In the genomic region with DNA sequence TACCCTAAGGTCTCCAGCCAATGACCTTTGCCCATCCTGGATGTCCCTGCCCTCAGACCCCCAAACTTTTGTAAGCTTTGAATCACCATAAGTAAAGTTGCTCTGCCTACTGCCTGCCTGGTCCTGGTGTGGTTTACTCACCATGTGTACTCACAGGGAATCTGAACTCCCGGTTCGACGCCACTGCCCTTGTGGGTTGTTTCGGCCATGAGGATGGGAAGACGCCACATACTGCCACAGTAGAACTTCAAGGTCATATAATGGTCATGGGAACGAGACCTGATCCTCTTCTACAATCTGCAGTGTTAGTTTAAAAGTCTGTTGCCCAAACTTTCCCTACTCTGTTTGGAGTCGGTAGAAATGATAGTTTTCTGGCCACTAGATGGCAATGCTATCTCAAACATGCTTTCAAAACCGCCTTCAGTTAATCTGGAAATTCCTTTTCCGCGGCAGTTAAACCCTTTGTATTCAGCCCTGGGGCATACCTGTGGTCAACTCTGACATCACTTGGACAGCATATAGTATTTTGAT, we compare ENCODE assay signal across 8 mouse cellular contexts. TPM values are rescaled to one million over a fixed set of nuclear protein-coding genes. Genes with fewer than 3 reads are reported as not detected.
DNase-seq lines count a peak whose midpoint lies in the region; ATAC-seq lines count a peak whose summit lies in the region.

No protein-coding gene starts in this region.

- H3K9me3 ChIP-seq in forebrain, embryonic 10.5 days = no peaks in the 10 kb centered on the region
- H3K9me3 ChIP-seq in midbrain, embryonic 12.5 days = no peaks in the 10 kb centered on the region

- peak; percentile 4 to 33 for DNase-seq in layer of hippocampus, postnatal 14 days (ENCODE audit: low spot score in 2 of 2)
- no peak for DNase-seq in layer of hippocampus, postnatal 36 days
- DNase-seq in WW6 (ENCODE audit: low read depth, low spot score) = peak; percentile 4
- peak; percentile 17 for DNase-seq in forebrain, embryonic 10.5 days (ENCODE audit: extremely low spot score, low spot score)
- DNase-seq in kidney, adult 11 months = peak; percentile 36
- DNase-seq in B cell, adult 2 months = no peak

- 51% methylated on average over 10 of the region's 10 CpGs for WGBS in forebrain, embryonic 10.5 days
- WGBS in midbrain, embryonic 12.5 days = 47% methylated on average over 10 of the region's 10 CpGs

- ATAC-seq in midbrain, embryonic 12.5 days (ENCODE audit: low FRiP score, low read depth) = 0 out of 2 replicates have a peak, but pooled peaks have one; percentile 49
- no peak for ATAC-seq in inflammation-experienced regulatory T-cells, adult 6 months

- no peaks in the 10 kb centered on the region for H3K27me3 ChIP-seq in forebrain, embryonic 10.5 days (ENCODE audit: poor library complexity, severe bottlenecking)
- H3K27me3 ChIP-seq in midbrain, embryonic 12.5 days = no peaks in the 10 kb centered on the region

- no peaks in the 10 kb centered on the region for H3K4me1 ChIP-seq in forebrain, embryonic 10.5 days
- no peaks in the 10 kb centered on the region for H3K4me1 ChIP-seq in midbrain, embryonic 12.5 days

- H3K4me3 ChIP-seq in forebrain, embryonic 10.5 days = no peak overlapping the region
- no peak overlapping the region for H3K4me3 ChIP-seq in midbrain, embryonic 12.5 days

- no peak overlapping the region for H3K27ac ChIP-seq in forebrain, embryonic 10.5 days
- H3K27ac ChIP-seq in midbrain, embryonic 12.5 days (replicated peaks) = no peak overlapping the region

- no peak overlapping the region for H3K9ac ChIP-seq in midbrain, embryonic 12.5 days (replicated peaks)

- H3K4me2 ChIP-seq in midbrain, embryonic 12.5 days (replicated peaks) = no peak overlapping the region

- no peaks in the 10 kb centered on the region for H3K36me3 ChIP-seq in forebrain, embryonic 10.5 days (replicated peaks)
- no peaks in the 10 kb centered on the region for H3K36me3 ChIP-seq in midbrain, embryonic 12.5 days

RNA-seq across cellular contexts. Expression of a gene that starts 2.1 kb away (rescaled TPM):
- total RNA-seq in layer of hippocampus, postnatal 14 days (2021) = not detected
- total RNA-seq in layer of hippocampus, postnatal 36 days (2021) = not detected
- polyA plus RNA-seq in forebrain, embryonic 10.5 days (2016; fragmentation: Nextera tagmentation; extraction: Ambion mirVana) = not detected in 2 replicates
- not detected in 2 replicates for polyA plus RNA-seq in midbrain, embryonic 12.5 days (2016; fragmentation: Nextera tagmentation; extraction: Ambion mirVana)
- not detected for polyA plus RNA-seq in inflammation-experienced regulatory T-cells, adult 6 months (2017; shearing (Covaris generic))

RNA-seq across cellular contexts. Expression of a gene that starts 35.5 kb away (rescaled TPM):
- not detected for total RNA-seq in layer of hippocampus, postnatal 14 days (2021)
- total RNA-seq in layer of hippocampus, postnatal 36 days (2021) = not detected
- polyA plus RNA-seq in forebrain, embryonic 10.5 days (2016; fragmentation: Nextera tagmentation; extraction: Ambion mirVana) = 0.09 and 0.27 TPM in 2 replicates
- polyA plus RNA-seq in midbrain, embryonic 12.5 days (2016; fragmentation: Nextera tagmentation; extraction: Ambion mirVana) = 0.35 and 0.55 TPM in 2 replicates
- not detected for polyA plus RNA-seq in inflammation-experienced regulatory T-cells, adult 6 months (2017; shearing (Covaris generic))

Comparison
In these comparisons a context has a peak if more than half of its experiments do, and no peak if none do; other contexts are left out.
1. DNase-seq: peak in layer of hippocampus, postnatal 14 days (2 of 2), WW6 (single experiment), forebrain, embryonic 10.5 days (single experiment) and kidney, adult 11 months (single experiment); none in layer of hippocampus, postnatal 36 days (0 of 2) and B cell, adult 2 months (0 of 2).